12 mouse cellular contexts compared by ENCODE assay signal in the genomic region with DNA sequence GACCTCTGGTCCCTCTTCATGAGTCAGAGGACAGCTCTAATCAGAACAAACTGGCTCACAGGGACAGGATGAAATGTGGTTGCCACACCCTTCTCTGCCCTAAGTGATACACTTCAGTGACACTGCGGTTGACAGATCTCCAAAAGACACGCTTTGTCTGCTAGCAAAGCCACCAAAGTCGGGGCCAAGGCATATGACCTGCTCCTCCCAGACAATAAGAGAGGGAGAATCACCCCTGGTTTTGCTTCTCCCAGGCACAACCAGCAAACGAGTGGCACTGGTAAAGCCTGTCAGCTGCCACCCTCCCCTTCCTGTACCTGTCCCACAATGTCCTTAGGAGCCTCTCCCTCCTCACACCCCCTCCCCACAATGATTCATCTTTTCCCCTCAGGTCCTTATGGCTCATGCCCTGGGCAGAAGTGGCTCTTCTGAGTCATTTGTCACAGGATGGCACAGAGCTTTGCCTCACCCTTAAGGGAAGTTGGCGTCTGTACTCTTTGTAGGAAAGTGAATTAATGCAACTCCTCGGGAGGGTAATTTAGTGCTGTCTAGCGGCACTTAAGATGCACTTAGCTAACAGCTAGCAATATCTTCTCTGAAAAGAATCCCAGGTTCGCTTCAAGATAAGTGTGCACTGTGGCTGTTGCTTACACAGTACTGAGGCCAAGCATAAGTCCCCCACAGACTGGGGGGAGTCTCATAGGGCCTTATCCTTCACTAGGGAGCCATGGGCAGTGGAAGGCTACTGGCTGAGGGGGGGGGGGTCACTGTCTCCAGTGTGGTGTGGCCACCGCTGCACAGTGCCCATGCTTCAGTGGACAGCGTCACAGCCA. TPM values are rescaled to one million over a fixed set of nuclear protein-coding genes. Genes with fewer than 3 reads are reported as not detected.
DNase-seq lines count a peak whose midpoint lies in the region; ATAC-seq and TF ChIP-seq lines count a peak whose summit lies in the region.
"Had no signal": no experiment of that assay in that cellular context is flagged by ENCODE, and none has a peak within 500 bp of the region (broad histone marks: within the 10 kb centered on the region; RNA-seq: fewer than 3 reads in every experiment).

No protein-coding gene starts in this region.

- H3K4me3 ChIP-seq in heart, embryonic 12.5 days: no peak overlapping the region
- H3K4me3 ChIP-seq in liver, embryonic 16.5 days (ENCODE audit: low read depth, low read length): no peak overlapping the region
- no peak overlapping the region for H3K4me3 ChIP-seq in neural tube, embryonic 15.5 days (replicated peaks)

- intact Hi-C loops in heart, postnatal 25 days (cut with DNase I): no loop called here

- H3K27ac ChIP-seq in heart, embryonic 12.5 days (ENCODE audit: poor library complexity, severe bottlenecking): no peak overlapping the region
- 0 out of 2 replicates have a peak overlapping the region, but pooled peaks have one; percentile 29 for H3K27ac ChIP-seq in liver, embryonic 16.5 days (ENCODE audit: low read length)
- H3K27ac ChIP-seq in neural tube, embryonic 15.5 days (replicated peaks): no peak overlapping the region

- H3K36me3 ChIP-seq in heart, embryonic 12.5 days: no peaks in the 10 kb centered on the region
- no peaks in the 10 kb centered on the region for H3K36me3 ChIP-seq in liver, embryonic 16.5 days (ENCODE audit: control insufficient read depth, insufficient read depth)
- no peaks in the 10 kb centered on the region for H3K36me3 ChIP-seq in splenic B cell, adult 2 months (ENCODE audit: control insufficient read depth, insufficient read depth, low read length, poor library complexity, severe bottlenecking)
- no peaks in the 10 kb centered on the region for H3K36me3 ChIP-seq in neural tube, embryonic 15.5 days

- WGBS in heart, embryonic 12.5 days: 53% methylated on average over 10 of the region's 10 CpGs
- WGBS in liver, embryonic 16.5 days (ENCODE audit: insufficient replicate concordance): 19% methylated on average over 10 of the region's 10 CpGs
- 60% methylated on average over 10 of the region's 10 CpGs for WGBS in neural tube, embryonic 15.5 days

- H3K4me2 ChIP-seq in heart, embryonic 12.5 days: no peak overlapping the region
- peak overlapping the region; percentile 19; the same call in 1 of the 2 replicates for H3K4me2 ChIP-seq in liver, embryonic 16.5 days (ENCODE audit: low read depth, low read length)
- no peak overlapping the region for H3K4me2 ChIP-seq in neural tube, embryonic 15.5 days

- 0 out of 2 replicates have a peak, but pooled peaks cover 6% of the 10 kb centered on the region for H3K9me3 ChIP-seq in heart, embryonic 12.5 days (replicated peaks)
- H3K9me3 ChIP-seq in liver, embryonic 16.5 days (replicated peaks; ENCODE audit: control insufficient read depth, low read length): no peaks in the 10 kb centered on the region
- H3K9me3 ChIP-seq in neural tube, embryonic 15.5 days (replicated peaks): no peaks in the 10 kb centered on the region

- no peak for DNase-seq in heart, postnatal 25 days (ENCODE audit: low spot score)
- DNase-seq in brain, embryonic 14.5 days (ENCODE audit: low read depth): peak; percentile 27
- DNase-seq in splenic B cell, adult 2 months (ENCODE audit: low read depth, low spot score): peak; percentile 67
- DNase-seq in layer of hippocampus, postnatal 14 days (ENCODE audit: low spot score in 2 of 2): no peak
- no peak for DNase-seq in heart, adult 9 months (ENCODE audit: low spot score in 2 of 2)
- DNase-seq: adrenal gland, postnatal 14 days; kidney, adult 11 months had no signal

- no peak overlapping the region for H3K9ac ChIP-seq in heart, embryonic 12.5 days
- no peak overlapping the region for H3K9ac ChIP-seq in liver, embryonic 16.5 days (ENCODE audit: low read depth, low read length)
- H3K9ac ChIP-seq in neural tube, embryonic 15.5 days (replicated peaks): no peak overlapping the region

- TF ChIP-seq POLR2A in brain, embryonic 14.5 days (IDR thresholded peaks at IDR 0.05; ENCODE audit: borderline replicate concordance, extremely low read depth, insufficient read depth, insufficient read length, poor library complexity, severe bottlenecking): no peak

- TF ChIP-seq CTCF in brain, embryonic 14.5 days (IDR thresholded peaks at IDR 0.05; ENCODE audit: borderline replicate concordance, extremely low read depth, insufficient read depth, insufficient read length): no peak

- H3K27me3 ChIP-seq in heart, embryonic 12.5 days (replicated peaks): no peaks in the 10 kb centered on the region
- H3K27me3 ChIP-seq in liver, embryonic 16.5 days (ENCODE audit: control insufficient read depth, insufficient read depth, low read depth, low read length): no peaks in the 10 kb centered on the region
- no peaks in the 10 kb centered on the region for H3K27me3 ChIP-seq in splenic B cell, adult 2 months (ENCODE audit: control insufficient read depth, insufficient read depth, low read length, poor library complexity, severe bottlenecking)
- no peaks in the 10 kb centered on the region for H3K27me3 ChIP-seq in neural tube, embryonic 15.5 days (replicated peaks)

- H3K4me1 ChIP-seq in heart, embryonic 12.5 days (replicated peaks): peaks cover 10% of the 10 kb centered on the region; the same call in 1 of the 2 replicates
- H3K4me1 ChIP-seq in liver, embryonic 16.5 days (ENCODE audit: control insufficient read depth, low read depth, low read length): peaks cover 19% of the 10 kb centered on the region
- no peaks in the 10 kb centered on the region for H3K4me1 ChIP-seq in neural tube, embryonic 15.5 days

- ATAC-seq in heart, embryonic 12.5 days (ENCODE audit: insufficient number of reproducible peaks, low FRiP score): peak; percentile 47; the same call in 1 of the 2 replicates
- peak; percentile 87 for ATAC-seq in liver, embryonic 16.5 days (ENCODE audit: low read depth)
- no peak for ATAC-seq in neural tube, embryonic 15.5 days (ENCODE audit: low FRiP score)

RNA-seq across cellular contexts. Expression of a gene that starts 7.7 kb away (rescaled TPM):
- 0.11 TPM in 1 of 2 replicates, not detected in the other for polyA plus RNA-seq in heart, embryonic 12.5 days (2016; fragmentation: Nextera tagmentation; extraction: Ambion mirVana)
- total RNA-seq in heart, postnatal 25 days (2021): not detected
- polyA plus RNA-seq in brain, embryonic 14.5 days (2012; rRNA removed): 0.01 TPM in 2 replicates
- not detected in 2 replicates for polyA plus RNA-seq in liver, embryonic 16.5 days (2015; fragmentation: Nextera tagmentation; extraction: Ambion mirVana)
- under 1 TPM; 0.14 TPM for total RNA-seq in layer of hippocampus, postnatal 14 days (2021)
- polyA plus RNA-seq in neural tube, embryonic 15.5 days (2015; fragmentation: Nextera tagmentation; extraction: Ambion mirVana): 0.10 and 0.19 TPM in 2 replicates

RNA-seq across cellular contexts. Expression of a gene that starts 21.1 kb away (rescaled TPM):
- 0.08 and 0.34 TPM in 2 replicates for polyA plus RNA-seq in heart, embryonic 12.5 days (2016; fragmentation: Nextera tagmentation; extraction: Ambion mirVana)
- total RNA-seq in heart, postnatal 25 days (2021): not detected
- polyA plus RNA-seq in brain, embryonic 14.5 days (2012; rRNA removed): 0.11 and 0.12 TPM in 2 replicates
- polyA plus RNA-seq in liver, embryonic 16.5 days (2015; fragmentation: Nextera tagmentation; extraction: Ambion mirVana): 5.6 and 5.8 TPM in 2 replicates
- not detected for total RNA-seq in layer of hippocampus, postnatal 14 days (2021)
- 0.14 and 0.40 TPM in 2 replicates for polyA plus RNA-seq in neural tube, embryonic 15.5 days (2015; fragmentation: Nextera tagmentation; extraction: Ambion mirVana)
- total RNA-seq: left cerebral cortex, adult 8-10 months had no signal
- polyA plus RNA-seq: heart, embryonic 14.5 days had no signal

Comparison
In these comparisons a context has a peak if more than half of its experiments do, and no peak if none do; other contexts are left out.
1. DNase-seq: peak in brain, embryonic 14.5 days (single experiment) and splenic B cell, adult 2 months (single experiment); none in heart, postnatal 25 days (single experiment), layer of hippocampus, postnatal 14 days (0 of 2) and heart, adult 9 months (0 of 2).